Mouse (Mus musculus) small intestine, adult 2 months (tissue): Measurements from ENCODE around the gene Cyfip1. TPM values are rescaled to one million over a fixed set of nuclear protein-coding genes. Genes with fewer than 3 reads are reported as not detected.
A peak's percentile ranks its signal among the peaks of the same experiment; 100 is the strongest.

Source experiments
- H3K27ac ChIP-seq: fragments of 200-500 bp; 2 replicates; pipeline ENCODE4 v1.5.1; 2012; ENCODE audit warnings: low read depth, low read length, control low read depth, inconsistent platforms; ENCODE audit not compliant: insufficient read depth
- H3K27me3 ChIP-seq: fragments of 200-500 bp; 2 replicates; pipeline ENCODE4 v1.6.1; 2012; ENCODE audit warnings: mild to moderate bottlenecking, moderate library complexity, low read length, inconsistent platforms; ENCODE audit not compliant: control insufficient read depth, insufficient read depth
- H3K36me3 ChIP-seq: fragments of 200-500 bp; 2 replicates; pipeline ENCODE4 v1.6.1; 2012; ENCODE audit warnings: mild to moderate bottlenecking, low read length, control low read depth, inconsistent platforms; ENCODE audit not compliant: control insufficient read depth, insufficient read depth
- H3K4me1 ChIP-seq: fragments of 200-500 bp; 2 replicates; pipeline ENCODE4 v1.6.1; 2012; ENCODE audit warnings: low read length, inconsistent platforms, mixed read lengths; ENCODE audit not compliant: control insufficient read depth, insufficient read depth, insufficient read length
- H3K4me3 ChIP-seq: fragments of 200-500 bp; 2 replicates; pipeline ENCODE4 v1.5.1; 2012; ENCODE audit warnings: low read depth, mild to moderate bottlenecking, control low read depth, inconsistent platforms, low read length, moderate library complexity
- CTCF ChIP-seq: fragments of 200-500 bp; IDR thresholded peaks from 2 replicates; pipeline ENCODE4 v1.5.1; 2012; ENCODE audit warnings: low read depth, mild to moderate bottlenecking, control low read depth, inconsistent platforms, low read length, moderate library complexity, mixed read lengths; ENCODE audit not compliant: insufficient replicate concordance, insufficient read length; ENCODE audit errors: extremely low read depth
- POLR2A ChIP-seq: fragments of 200-500 bp; IDR thresholded peaks from 2 replicates; pipeline ENCODE4 v1.6.1; 2012; ENCODE audit warnings: low read depth, mild to moderate bottlenecking, control low read depth, inconsistent platforms, low read length, moderate library complexity
- WGBS: fragments of 180-500 bp; shearing (Covaris S2); methylation state at CpG from one replicate; pipeline ENCODE4 v1.1.7; 2018; 5-methylcytosine and 5-hydroxymethylcytosine counted together
- polyA plus RNA-seq: library from polyadenylated mRNA; depleted of rRNA; stranded (reverse); fragments of >200 nt; gene quantifications from 2 replicates; pipeline ENCODE4 v1.2.3, GENCODE M21; 2012; rRNA removed

The Cyfip1 gene
- polyA plus RNA-seq, 1 experiment = 37.9 TPM

DNA sequence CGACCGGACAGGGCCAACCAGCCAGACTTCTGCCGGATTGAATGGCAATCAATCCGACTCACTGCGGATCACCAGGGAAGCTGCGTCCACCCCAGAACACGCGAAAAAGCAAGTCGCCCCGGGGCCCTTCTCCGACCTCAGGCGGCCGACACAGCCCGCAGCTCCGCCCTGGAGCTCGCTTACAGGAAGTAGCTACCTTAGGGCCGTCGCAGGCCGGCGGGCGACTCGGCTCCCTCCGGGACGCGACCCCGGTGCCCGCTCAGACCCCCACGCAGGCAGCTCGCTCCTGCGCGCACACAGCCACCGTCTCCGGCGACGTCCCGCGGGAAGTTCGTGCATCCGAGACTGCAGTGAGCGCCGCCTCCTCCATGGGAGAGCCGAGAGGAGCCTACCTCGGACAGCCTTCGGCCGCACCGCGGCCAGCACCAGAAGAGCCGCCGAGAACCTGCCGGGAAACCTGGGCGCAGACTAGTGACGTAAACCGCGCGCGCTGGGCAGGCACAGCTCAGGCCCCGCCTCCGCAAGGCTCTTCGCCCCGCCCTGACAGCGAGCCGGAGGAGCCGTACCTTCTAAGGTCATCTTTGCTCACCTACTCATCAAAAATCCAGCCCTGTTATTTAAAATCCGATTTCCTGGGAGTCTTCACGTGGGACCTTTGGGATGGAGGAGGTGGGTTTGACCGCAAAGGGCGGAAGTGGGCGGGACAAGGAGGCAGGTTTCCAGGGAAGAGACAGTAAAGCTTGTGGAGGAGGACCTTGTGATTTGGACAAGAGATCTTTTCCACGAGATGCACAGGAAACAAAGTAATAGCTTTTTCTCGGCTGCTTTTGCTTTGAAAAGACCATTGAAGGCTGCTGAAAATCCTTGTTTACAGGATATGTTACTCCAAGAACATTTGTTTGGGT lies 120.7 kb downstream of the Cyfip1 start, which contains the start of gene Nipa2:
Gene Nipa2 (minus strand): TSS at position 473 of the 905 bp plus-strand sequence.
- no peaks in the 10 kb centered on the region for H3K4me1 ChIP-seq
- H3K27ac ChIP-seq = peak within 1 kb of the TSS; percentile 83
- TF ChIP-seq POLR2A (peak; percentile 87), CTCF (peak; percentile 5; the same call in 1 of the 2 replicates)
- H3K4me3 ChIP-seq = peak within 1 kb of the TSS; percentile 73
- no peaks in the 10 kb centered on the region for H3K27me3 ChIP-seq
- H3K36me3 ChIP-seq = peaks cover 5% of the 10 kb centered on the region
- under 1% methylated on average over 70 of the region's 70 CpGs for WGBS

DNA sequence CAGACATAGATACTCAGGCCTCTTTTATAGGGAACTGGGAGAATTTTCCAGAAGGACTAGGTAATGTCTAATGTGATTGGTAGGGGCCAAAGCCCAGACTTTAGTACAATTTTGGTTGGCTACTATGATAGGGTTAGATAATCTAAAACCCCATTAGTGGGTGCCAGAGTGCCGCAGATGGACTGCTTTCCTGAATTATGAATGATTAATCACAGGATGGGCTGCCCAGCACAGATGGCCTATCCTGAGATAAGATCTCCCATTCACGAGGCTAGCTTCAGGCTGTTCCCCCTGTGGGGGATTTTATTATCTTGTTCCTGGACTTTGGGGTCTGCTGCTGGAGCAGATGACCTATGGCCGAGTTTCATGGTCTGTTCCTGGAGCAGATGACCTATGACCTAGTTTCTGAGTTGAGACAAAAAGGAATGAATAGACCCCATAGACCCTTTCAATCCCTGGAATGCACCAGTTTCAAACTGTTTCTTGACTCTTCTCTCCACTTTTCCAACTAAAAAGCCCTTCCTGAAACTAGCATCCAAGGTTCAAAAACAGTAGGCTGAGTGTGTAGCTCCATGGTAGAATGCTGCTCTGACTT lies 125.4 kb downstream of the Cyfip1 start:
- no peaks in the 10 kb centered on the region for H3K4me1 ChIP-seq
- WGBS = 43% methylated on average over 3 of the region's 3 CpGs
- no peaks in the 10 kb centered on the region for H3K36me3 ChIP-seq
- TF ChIP-seq CTCF (no peak), POLR2A (no peak)
- no peak overlapping the region for H3K27ac ChIP-seq
- H3K27me3 ChIP-seq = no peaks in the 10 kb centered on the region
- H3K4me3 ChIP-seq = no peak overlapping the region

DNA sequence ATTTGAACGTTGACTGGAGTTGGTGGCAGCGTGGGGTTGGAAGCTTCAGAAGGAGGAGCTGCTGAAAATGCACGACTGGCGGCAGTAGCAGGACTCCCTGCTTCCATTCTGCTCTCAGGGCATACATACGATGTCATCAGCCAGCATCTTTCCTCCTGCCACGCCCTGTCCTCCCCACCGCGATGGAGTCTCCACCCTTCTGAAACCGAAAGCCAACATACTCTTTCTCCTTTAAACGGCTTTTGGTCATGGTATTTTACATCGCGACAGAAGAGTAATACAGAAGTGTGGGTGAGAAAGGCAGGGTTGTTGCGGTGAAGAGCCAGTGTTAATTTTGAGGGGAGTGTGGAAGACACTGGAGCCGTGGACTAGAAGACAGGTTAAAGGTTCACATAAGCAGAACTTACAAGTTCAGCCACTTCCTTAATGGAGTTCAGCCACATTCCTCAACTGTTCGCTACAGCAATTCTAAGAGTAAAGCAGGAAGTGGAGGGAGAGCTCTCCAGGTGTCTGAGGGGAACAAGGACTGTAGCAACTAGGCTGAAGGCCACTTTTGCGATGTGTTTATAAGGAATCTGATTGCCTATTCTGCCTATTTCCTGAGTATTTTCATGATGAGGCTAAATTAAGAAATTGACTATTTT lies 126.8 kb downstream of the Cyfip1 start:
- H3K27ac ChIP-seq = peak overlapping the region; percentile 80
- 5% methylated on average over 16 of the region's 16 CpGs for WGBS
- H3K4me3 ChIP-seq = peak overlapping the region; percentile 55

DNA sequence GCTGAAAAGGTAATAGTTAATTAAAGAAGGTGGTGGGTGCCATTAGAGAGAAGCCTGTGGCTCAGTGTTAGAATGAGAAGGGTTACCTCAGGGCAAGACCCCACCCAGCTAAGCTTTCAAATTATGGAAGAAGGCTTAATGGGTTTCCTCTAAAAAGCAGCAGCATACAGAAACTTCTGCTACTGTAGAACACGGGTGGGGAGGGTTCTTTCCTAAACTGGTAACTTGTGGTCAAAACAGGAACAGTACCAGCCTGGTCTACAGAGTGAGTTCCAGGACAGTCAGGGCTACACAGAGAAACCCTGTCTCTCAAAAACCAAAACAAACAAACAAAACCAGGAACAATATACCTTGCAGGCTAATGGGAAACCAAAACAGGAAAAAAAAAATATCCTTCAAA lies 127.9 kb downstream of the Cyfip1 start:
- no peaks in the 10 kb centered on the region for H3K4me1 ChIP-seq
- no peak overlapping the region for H3K4me3 ChIP-seq
- H3K27me3 ChIP-seq = no peaks in the 10 kb centered on the region
- TF ChIP-seq POLR2A (no peak), CTCF (no peak)
- no peaks in the 10 kb centered on the region for H3K36me3 ChIP-seq
- 76% methylated on average over 1 of the region's 1 CpGs for WGBS
- no peak overlapping the region for H3K27ac ChIP-seq

More for the DNA sequence above, 126.8 kb downstream of the Cyfip1 start:
- H3K36me3 ChIP-seq = no peaks in the 10 kb centered on the region
- H3K27me3 ChIP-seq = no peaks in the 10 kb centered on the region
- no peak for TF ChIP-seq CTCF
- no peak for TF ChIP-seq POLR2A
- H3K4me1 ChIP-seq = no peaks in the 10 kb centered on the region

DNA sequence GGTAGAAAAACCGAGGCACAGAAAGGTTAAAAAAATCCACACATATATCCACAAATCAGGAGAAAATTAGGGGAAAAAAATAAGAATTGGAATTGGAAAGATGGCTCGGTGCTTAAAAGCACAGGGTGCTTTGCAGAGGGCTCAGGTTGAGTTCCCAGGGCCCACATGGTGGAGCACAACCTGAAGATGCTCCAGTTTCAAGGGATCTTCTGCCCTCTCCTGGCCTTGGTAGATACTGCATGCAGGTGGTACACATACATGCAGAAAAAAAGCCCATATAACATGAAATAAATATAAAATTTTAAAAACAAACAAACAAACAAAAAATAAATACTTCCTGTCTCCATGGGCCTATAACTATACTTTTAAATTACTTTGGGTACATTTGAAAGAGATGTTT lies 132.9 kb downstream of the Cyfip1 start:
- TF ChIP-seq CTCF (peak; percentile 37; the same call in 1 of the 2 replicates), POLR2A (no peak)
- 95% methylated on average over 2 of the region's 2 CpGs for WGBS
- no peaks in the 10 kb centered on the region for H3K4me1 ChIP-seq
- H3K27me3 ChIP-seq = no peaks in the 10 kb centered on the region
- 0 out of 2 replicates have a peak, but pooled peaks cover 3% of the 10 kb centered on the region for H3K36me3 ChIP-seq
- H3K4me3 ChIP-seq = no peak overlapping the region
- no peak overlapping the region for H3K27ac ChIP-seq

DNA sequence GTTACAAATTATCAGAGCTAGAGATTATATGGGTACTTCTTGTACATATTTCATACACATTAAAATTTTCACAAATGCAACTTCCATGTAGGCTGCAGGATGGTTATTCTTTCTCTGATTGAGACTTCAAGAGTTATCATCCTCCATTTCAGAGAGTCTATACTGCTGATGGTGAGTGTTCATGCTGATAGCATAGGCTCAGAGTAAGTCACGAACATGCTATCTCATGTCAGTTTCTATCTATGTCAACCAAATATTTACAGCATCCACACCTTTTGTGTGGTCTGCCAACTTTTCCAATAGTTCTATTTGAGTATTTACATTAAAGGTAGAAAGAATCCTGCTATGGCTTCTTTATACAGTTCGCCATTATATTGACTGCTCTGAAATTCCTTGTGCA lies 140.0 kb downstream of the Cyfip1 start:
- Histone ChIP-seq H3K36me3 (0 out of 2 replicates have a peak, but pooled peaks cover 3% of the 10 kb centered on the region), H3K27ac (no peak overlapping the region), H3K27me3 (no peaks in the 10 kb centered on the region), H3K4me3 (no peak overlapping the region), H3K4me1 (no peaks in the 10 kb centered on the region)
- no peak for TF ChIP-seq CTCF
- TF ChIP-seq POLR2A = no peak
- WGBS = 94% methylated on average over 2 of the region's 2 CpGs

Other genes with a start within 250 kb of the Cyfip1 start
- 1.2 and 1.5 TPM in 2 replicates for gene Siglech, start 73.6 kb upstream of the Cyfip1 start, polyA plus RNA-seq
- gene Tubgcp5, start 47.6 kb upstream of the Cyfip1 start, polyA plus RNA-seq = 0.30 and 0.67 TPM in 2 replicates
- gene Nipa2, start 120.7 kb downstream of the Cyfip1 start, polyA plus RNA-seq = 28.3 and 44.3 TPM in 2 replicates
- 1.1 and 1.3 TPM in 2 replicates for gene Nipa1, start 178.2 kb downstream of the Cyfip1 start, polyA plus RNA-seq
- gene Herc2, start 208.5 kb downstream of the Cyfip1 start, polyA plus RNA-seq = 6.7 and 14.3 TPM in 2 replicates